Mouse (Mus musculus) layer of hippocampus, adult 8-10 months (tissue): ENCODE data around the gene Tbc1d30. TPM values are rescaled to one million over a fixed set of nuclear protein-coding genes. Genes with fewer than 3 reads are reported as not detected.
"Not testable (repeated sequence)": the region's sequence is repeated elsewhere in the genome, so short reads cannot be mapped to it uniquely, and the experiment has no call there.

Source experiments
- DNase-seq, 2 experiments: peaks; one replicate each; pipeline ENCODE4 v3.0.0; 2022; ENCODE audit warnings: low spot score in 2 of 2
- total RNA-seq, 4 experiments: library from RNA; stranded (reverse); gene quantifications; 2 replicates each; pipeline ENCODE4 v1.2.4; 2022

The Tbc1d30 gene
- total RNA-seq, 4 experiments from 2014 or later: 38.6 to 44.0 (median 40.6) TPM

GRCm38 (mm10) chr10:121365781-121366272, 14.7 kb upstream of the Tbc1d30 start:
- no peak for DNase-seq

- DNase-seq: peak; percentile 45 to 61
Measured at GRCm38 (mm10) chr10:121364801-121365564, 13.9 kb upstream of the Tbc1d30 start, which contains the start of gene Gns. TSS of gene Gns (plus strand) at chr10:121365090.

- DNase-seq: no peak
Measured at GRCm38 (mm10) chr10:121364306-121364705, 13.2 kb upstream of the Tbc1d30 start.

GRCm38 (mm10) chr10:121363201-121363600, 12.1 kb upstream of the Tbc1d30 start:
- DNase-seq: no peak

GRCm38 (mm10) chr10:121360358-121360757, 9.3 kb upstream of the Tbc1d30 start:
- DNase-seq: no peak

GRCm38 (mm10) chr10:121351692-121352290, 713 bp upstream of the Tbc1d30 start:
- no peak for DNase-seq

GRCm38 (mm10) chr10:121350357-121351065, 567 bp downstream of the Tbc1d30 start:
- no peak for DNase-seq

- no peak for DNase-seq
Measured at GRCm38 (mm10) chr10:121349244-121349643, 1.8 kb downstream of the Tbc1d30 start.

GRCm38 (mm10) chr10:121343867-121344266, 7.2 kb downstream of the Tbc1d30 start:
- no peak for DNase-seq

- no peak for DNase-seq
Measured at GRCm38 (mm10) chr10:121342260-121342659, 8.8 kb downstream of the Tbc1d30 start.

- DNase-seq: no peak
Measured at GRCm38 (mm10) chr10:121340754-121341593, 10.1 kb downstream of the Tbc1d30 start.

- DNase-seq: not testable (repeated sequence)
Measured at GRCm38 (mm10) chr10:121336536-121336935, 14.5 kb downstream of the Tbc1d30 start.

GRCm38 (mm10) chr10:121334576-121334975, 16.5 kb downstream of the Tbc1d30 start:
- peak in 1 of 2 experiments; percentile 69 for DNase-seq

- DNase-seq: peak; percentile 23 to 68
Measured at GRCm38 (mm10) chr10:121330940-121331339, 20.1 kb downstream of the Tbc1d30 start.

- DNase-seq: no peak
Measured at GRCm38 (mm10) chr10:121329586-121329985, 21.5 kb downstream of the Tbc1d30 start.

- no peak for DNase-seq
Measured at GRCm38 (mm10) chr10:121326167-121326566, 24.9 kb downstream of the Tbc1d30 start.

GRCm38 (mm10) chr10:121323493-121323892, 27.6 kb downstream of the Tbc1d30 start:
- DNase-seq: no peak

- DNase-seq: no peak
Measured at GRCm38 (mm10) chr10:121318397-121318950, 32.6 kb downstream of the Tbc1d30 start.

GRCm38 (mm10) chr10:121316361-121316760, 34.7 kb downstream of the Tbc1d30 start:
- DNase-seq: no peak
